20 mouse cellular contexts compared by ENCODE assay signal in genomic region chr6:32246036-32246435, GRCm38 (mm10).
DNase-seq lines count a peak whose midpoint lies in the region; ATAC-seq and TF ChIP-seq lines count a peak whose summit lies in the region.
"Had no signal": no experiment of that assay in that cellular context is flagged by ENCODE, and none has a peak within 500 bp of the region (broad histone marks: within the 10 kb centered on the region; RNA-seq: fewer than 3 reads in every experiment).

No protein-coding gene starts in this region.

- TF ChIP-seq POLR2A in kidney, adult 2 months (IDR thresholded peaks at IDR 0.05; ENCODE audit: low read depth, low read length): no peak

- no peak overlapping the region for H3K9ac ChIP-seq in forebrain, embryonic 15.5 days (replicated peaks)
- H3K9ac ChIP-seq in forebrain, postnatal 0 days: no peak overlapping the region
- H3K9ac ChIP-seq in hindbrain, embryonic 13.5 days: no peak overlapping the region
- H3K9ac ChIP-seq in hindbrain, embryonic 12.5 days: no peak overlapping the region
- no peak overlapping the region for H3K9ac ChIP-seq in kidney, embryonic 16.5 days (replicated peaks; ENCODE audit: low read length)
- no peak overlapping the region for H3K9ac ChIP-seq in embryonic facial prominence, embryonic 15.5 days
- H3K9ac ChIP-seq: hindbrain, embryonic 15.5 days had no signal

- 48% methylated on average over 6 of the region's 6 CpGs for WGBS in forebrain, embryonic 15.5 days
- 46% methylated on average over 6 of the region's 6 CpGs for WGBS in forebrain, postnatal 0 days
- WGBS in hindbrain, embryonic 13.5 days: 68% methylated on average over 6 of the region's 6 CpGs
- 76% methylated on average over 6 of the region's 6 CpGs for WGBS in hindbrain, embryonic 12.5 days
- WGBS in kidney, embryonic 16.5 days: 28% methylated on average over 6 of the region's 6 CpGs
- WGBS in kidney, adult 2 months: 61% methylated on average over 6 of the region's 6 CpGs
- WGBS in embryonic facial prominence, embryonic 15.5 days: 54% methylated on average over 6 of the region's 6 CpGs

- H3K27me3 ChIP-seq in forebrain, embryonic 15.5 days: no peaks in the 10 kb centered on the region
- H3K27me3 ChIP-seq in forebrain, postnatal 0 days (ENCODE audit: insufficient read depth, low read length): no peaks in the 10 kb centered on the region
- H3K27me3 ChIP-seq in hindbrain, embryonic 13.5 days: no peaks in the 10 kb centered on the region
- H3K27me3 ChIP-seq in hindbrain, embryonic 12.5 days: no peaks in the 10 kb centered on the region
- H3K27me3 ChIP-seq in kidney, embryonic 16.5 days (ENCODE audit: insufficient read depth, low read length): no peaks in the 10 kb centered on the region
- H3K27me3 ChIP-seq in kidney, adult 2 months (replicated peaks; ENCODE audit: control insufficient read depth, insufficient read depth, low read length): no peaks in the 10 kb centered on the region
- no peaks in the 10 kb centered on the region for H3K27me3 ChIP-seq in embryonic facial prominence, embryonic 15.5 days
- H3K27me3 ChIP-seq: hindbrain, embryonic 15.5 days had no signal

- H3K4me3 ChIP-seq in forebrain, embryonic 15.5 days: no peak overlapping the region
- H3K4me3 ChIP-seq in forebrain, postnatal 0 days (ENCODE audit: low read depth, low read length): no peak overlapping the region
- H3K4me3 ChIP-seq in hindbrain, embryonic 13.5 days: no peak overlapping the region
- H3K4me3 ChIP-seq in hindbrain, embryonic 12.5 days: no peak overlapping the region
- H3K4me3 ChIP-seq in kidney, embryonic 16.5 days (ENCODE audit: low read length): no peak overlapping the region
- no peak overlapping the region for H3K4me3 ChIP-seq in kidney, adult 2 months (ENCODE audit: insufficient read depth, low read depth, low read length)
- no peak overlapping the region for H3K4me3 ChIP-seq in embryonic facial prominence, embryonic 15.5 days (replicated peaks)
- H3K4me3 ChIP-seq: heart, embryonic 10.5 days; hindbrain, embryonic 15.5 days had no signal

- DNase-seq in forebrain, postnatal 0 days: no peak
- DNase-seq in kidney, adult 2 months: no peak
- DNase-seq in adrenal gland, postnatal 25 days: no peak
- DNase-seq: adrenal gland, adult 2 months; adrenal gland, postnatal 36 days; cerebellum, adult 11-12 months; cerebellum, adult 9-10 months; cerebellum, postnatal 25 days; gastrocnemius, postnatal 36 days; heart, adult 18-20 months; heart, postnatal 36 days; kidney, adult 18-20 months had no signal

- H3K27ac ChIP-seq in forebrain, embryonic 15.5 days (replicated peaks): no peak overlapping the region
- H3K27ac ChIP-seq in forebrain, postnatal 0 days (ENCODE audit: low read depth, low read length): no peak overlapping the region
- H3K27ac ChIP-seq in hindbrain, embryonic 13.5 days: no peak overlapping the region
- no peak overlapping the region for H3K27ac ChIP-seq in hindbrain, embryonic 12.5 days
- H3K27ac ChIP-seq in kidney, embryonic 16.5 days (ENCODE audit: low read length): no peak overlapping the region
- H3K27ac ChIP-seq in kidney, adult 2 months (ENCODE audit: insufficient read depth, low read depth, low read length): no peak overlapping the region
- no peak overlapping the region for H3K27ac ChIP-seq in embryonic facial prominence, embryonic 15.5 days (replicated peaks)
- H3K27ac ChIP-seq: heart, embryonic 10.5 days; hindbrain, embryonic 15.5 days; kidney, postnatal 0 days had no signal

- 0 out of 2 replicates have a peak, but pooled peaks cover 2% of the 10 kb centered on the region for H3K4me1 ChIP-seq in forebrain, embryonic 15.5 days
- no peaks in the 10 kb centered on the region for H3K4me1 ChIP-seq in forebrain, postnatal 0 days (ENCODE audit: insufficient read depth)
- H3K4me1 ChIP-seq in hindbrain, embryonic 13.5 days (replicated peaks): no peaks in the 10 kb centered on the region; the same call in 1 of the 2 replicates
- H3K4me1 ChIP-seq in hindbrain, embryonic 12.5 days: no peaks in the 10 kb centered on the region
- H3K4me1 ChIP-seq in kidney, embryonic 16.5 days (ENCODE audit: insufficient read depth, low read length): peaks cover 4% of the 10 kb centered on the region
- no peaks in the 10 kb centered on the region for H3K4me1 ChIP-seq in kidney, adult 2 months (ENCODE audit: control insufficient read depth, insufficient read depth, low read length)
- no peaks in the 10 kb centered on the region for H3K4me1 ChIP-seq in embryonic facial prominence, embryonic 15.5 days
- H3K4me1 ChIP-seq: hindbrain, embryonic 15.5 days had no signal

- TF ChIP-seq CTCF in forebrain, postnatal 0 days (IDR thresholded peaks at IDR 0.05; ENCODE audit: low read depth): no peak
- TF ChIP-seq CTCF in kidney, adult 2 months (conservative IDR thresholded peaks at IDR 0.05; ENCODE audit: insufficient read depth, insufficient read length, low read depth, low read length): no peak

- no peaks in the 10 kb centered on the region for H3K9me3 ChIP-seq in forebrain, embryonic 15.5 days
- H3K9me3 ChIP-seq in forebrain, postnatal 0 days (ENCODE audit: low read length): no peaks in the 10 kb centered on the region
- H3K9me3 ChIP-seq in hindbrain, embryonic 13.5 days: no peaks in the 10 kb centered on the region
- no peaks in the 10 kb centered on the region for H3K9me3 ChIP-seq in hindbrain, embryonic 12.5 days (replicated peaks)
- no peaks in the 10 kb centered on the region for H3K9me3 ChIP-seq in kidney, embryonic 16.5 days (ENCODE audit: low read length)
- no peaks in the 10 kb centered on the region for H3K9me3 ChIP-seq in embryonic facial prominence, embryonic 15.5 days (replicated peaks)
- H3K9me3 ChIP-seq: heart, embryonic 10.5 days; hindbrain, embryonic 15.5 days had no signal

- 0 out of 2 replicates have a peak, but pooled peaks have one; percentile 51 for ATAC-seq in forebrain, embryonic 15.5 days (replicated peaks)
- ATAC-seq in forebrain, postnatal 0 days: no peak
- ATAC-seq in hindbrain, embryonic 13.5 days (ENCODE audit: low FRiP score): 0 out of 2 replicates have a peak, but pooled peaks have one; percentile 32
- ATAC-seq in hindbrain, embryonic 12.5 days (ENCODE audit: low FRiP score): no peak
- peak; percentile 24; the same call in 1 of the 2 replicates for ATAC-seq in kidney, embryonic 16.5 days (ENCODE audit: low FRiP score, low TSS enrichment)
- peak; percentile 80 for ATAC-seq in embryonic facial prominence, embryonic 15.5 days (ENCODE audit: insufficient number of reproducible peaks, low FRiP score, low TSS enrichment, low read depth)

- H3K4me2 ChIP-seq in forebrain, embryonic 15.5 days (replicated peaks): no peak overlapping the region
- no peak overlapping the region for H3K4me2 ChIP-seq in forebrain, postnatal 0 days (ENCODE audit: low read depth)
- H3K4me2 ChIP-seq in hindbrain, embryonic 13.5 days: no peak overlapping the region
- no peak overlapping the region for H3K4me2 ChIP-seq in hindbrain, embryonic 12.5 days (replicated peaks)
- no peak overlapping the region for H3K4me2 ChIP-seq in kidney, embryonic 16.5 days (replicated peaks; ENCODE audit: low read depth, low read length)
- H3K4me2 ChIP-seq in embryonic facial prominence, embryonic 15.5 days (replicated peaks): no peak overlapping the region
- H3K4me2 ChIP-seq: hindbrain, embryonic 15.5 days had no signal

- no peaks in the 10 kb centered on the region for H3K36me3 ChIP-seq in forebrain, embryonic 15.5 days
- H3K36me3 ChIP-seq in forebrain, postnatal 0 days (ENCODE audit: insufficient read depth): no peaks in the 10 kb centered on the region
- no peaks in the 10 kb centered on the region for H3K36me3 ChIP-seq in hindbrain, embryonic 13.5 days
- H3K36me3 ChIP-seq in hindbrain, embryonic 12.5 days: no peaks in the 10 kb centered on the region
- H3K36me3 ChIP-seq in kidney, embryonic 16.5 days (ENCODE audit: insufficient read depth, low read length): no peaks in the 10 kb centered on the region
- no peaks in the 10 kb centered on the region for H3K36me3 ChIP-seq in kidney, adult 2 months (ENCODE audit: control insufficient read depth, insufficient read depth, low read length)
- H3K36me3 ChIP-seq in embryonic facial prominence, embryonic 15.5 days: no peaks in the 10 kb centered on the region
- H3K36me3 ChIP-seq: heart, embryonic 10.5 days; hindbrain, embryonic 15.5 days had no signal

Comparison
In these comparisons a context has a peak if more than half of its experiments do, and no peak if none do; other contexts are left out.
1. ATAC-seq: peak in forebrain, embryonic 15.5 days (single experiment), hindbrain, embryonic 13.5 days (single experiment), kidney, embryonic 16.5 days (single experiment) and embryonic facial prominence, embryonic 15.5 days (single experiment); none in forebrain, postnatal 0 days (single experiment) and hindbrain, embryonic 12.5 days (single experiment).